Mouse (Mus musculus): ENCODE measurements around the gene Lrig3.

GRCm38 (mm10) chr10:126029441-126030114 is 63.6 kb downstream of the Lrig3 start:
- no peak for TF ChIP-seq CHD2 (IDR thresholded peaks at IDR 0.05; ENCODE audit: low read depth, low read length)
- no peak for TF ChIP-seq ZC3H11A (IDR thresholded peaks at IDR 0.05; ENCODE audit: borderline replicate concordance, low read depth, low read length)
- TF ChIP-seq ZNF384 (IDR thresholded peaks at IDR 0.05; ENCODE audit: low read depth, low read length): no peak
